Mouse (Mus musculus): Measurements from ENCODE around the gene Atp5e.

Atp5e gene

DNA sequence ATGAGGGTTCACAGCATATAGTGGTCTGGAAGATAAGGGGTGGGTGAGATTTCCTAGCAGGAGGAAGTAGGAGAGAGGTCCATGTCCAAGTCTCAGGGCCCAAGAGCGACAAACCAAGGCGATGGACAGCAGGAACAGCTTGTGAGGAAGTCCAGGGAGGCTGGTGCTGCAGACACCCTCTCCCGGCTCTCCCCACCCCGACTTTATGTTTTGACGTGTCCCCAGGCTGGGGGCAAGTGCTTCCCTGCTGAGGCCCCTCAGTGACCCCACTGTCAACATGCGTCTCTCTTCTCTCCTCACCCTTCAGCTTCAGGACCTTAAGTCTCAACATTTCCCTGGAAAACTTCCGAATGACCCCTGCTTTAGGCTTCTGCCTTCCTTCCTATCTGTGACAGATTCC lies 50.8 kb downstream of the Atp5e start:
- no peak for DNase-seq
